ENCODE assay signal across 29 mouse cellular contexts in genomic region chr9:110712545-110712944, GRCm38 (mm10). TPM values are rescaled to one million over a fixed set of nuclear protein-coding genes. Genes with fewer than 3 reads are reported as not detected.
"Had no signal": no experiment of that assay in that cellular context is flagged by ENCODE, and none has a peak within 500 bp of the region (broad histone marks: within the 10 kb centered on the region; RNA-seq: fewer than 3 reads in every experiment).

No protein-coding gene starts in this region.

- H3K27me3 ChIP-seq: embryonic facial prominence, embryonic 12.5 days; embryonic facial prominence, embryonic 13.5 days; embryonic facial prominence, embryonic 15.5 days; forebrain, embryonic 12.5 days; forebrain, embryonic 13.5 days; forebrain, embryonic 15.5 days had no signal

- H3K4me1 ChIP-seq: forebrain, embryonic 12.5 days; forebrain, embryonic 13.5 days; forebrain, embryonic 15.5 days had no signal

- DNase-seq: cerebellum, adult 18-20 months; cerebellum, adult 2 months; cerebellum, adult 8-10 months; cerebellum, adult 9-10 months; cerebellum, adult 9-11 months; cerebellum, postnatal 10 days; cerebellum, postnatal 14 days; cerebellum, postnatal 25 days; cerebellum, postnatal 36 days; embryo, embryonic 11 days; forebrain, postnatal 0 days; gastrocnemius, adult 2 months; gastrocnemius, postnatal 10 days; gastrocnemius, postnatal 14 days; gastrocnemius, postnatal 25 days; gastrocnemius, postnatal 36 days; heart, adult 11 months had no signal

- H3K9ac ChIP-seq: embryonic facial prominence, embryonic 12.5 days; embryonic facial prominence, embryonic 13.5 days; embryonic facial prominence, embryonic 15.5 days; forebrain, embryonic 12.5 days; forebrain, embryonic 13.5 days; forebrain, embryonic 15.5 days; forebrain, postnatal 0 days had no signal

- H3K4me3 ChIP-seq: embryonic facial prominence, embryonic 10.5 days; embryonic facial prominence, embryonic 12.5 days; embryonic facial prominence, embryonic 13.5 days; embryonic facial prominence, embryonic 15.5 days; erythroblast, embryonic 14.5 days; forebrain, embryonic 10.5 days; forebrain, embryonic 12.5 days; forebrain, embryonic 13.5 days; forebrain, embryonic 15.5 days; gastrocnemius, adult 2 months had no signal

- H3K4me2 ChIP-seq: embryonic facial prominence, embryonic 12.5 days; embryonic facial prominence, embryonic 13.5 days; embryonic facial prominence, embryonic 15.5 days; forebrain, embryonic 12.5 days; forebrain, embryonic 13.5 days; forebrain, embryonic 15.5 days had no signal

- H3K9me3 ChIP-seq: embryonic facial prominence, embryonic 10.5 days; embryonic facial prominence, embryonic 12.5 days; embryonic facial prominence, embryonic 13.5 days; embryonic facial prominence, embryonic 15.5 days; forebrain, embryonic 10.5 days; forebrain, embryonic 12.5 days; forebrain, embryonic 13.5 days; forebrain, embryonic 15.5 days had no signal

- ATAC-seq: forebrain, embryonic 13.5 days; forebrain, embryonic 14.5 days; forebrain, embryonic 15.5 days; forebrain, embryonic 16.5 days; forebrain, postnatal 0 days had no signal

- H3K27ac ChIP-seq: embryonic facial prominence, embryonic 10.5 days; embryonic facial prominence, embryonic 12.5 days; embryonic facial prominence, embryonic 13.5 days; embryonic facial prominence, embryonic 15.5 days; forebrain, embryonic 10.5 days; forebrain, embryonic 12.5 days; forebrain, embryonic 13.5 days; forebrain, embryonic 15.5 days; gastrocnemius, adult 2 months had no signal

RNA-seq across cellular contexts. Expression of gene Myl3, which starts 29.1 kb away (rescaled TPM):
- polyA plus RNA-seq: erythroblast, embryonic 14.5 days; forebrain, embryonic 11.5 days had no signal

RNA-seq across cellular contexts. Expression of gene Pth1r, which starts 34.4 kb away (rescaled TPM):
- polyA plus RNA-seq: erythroblast, embryonic 14.5 days had no signal
